Comparison of ENCODE assay signal across 12 mouse cellular contexts in the genomic region with DNA sequence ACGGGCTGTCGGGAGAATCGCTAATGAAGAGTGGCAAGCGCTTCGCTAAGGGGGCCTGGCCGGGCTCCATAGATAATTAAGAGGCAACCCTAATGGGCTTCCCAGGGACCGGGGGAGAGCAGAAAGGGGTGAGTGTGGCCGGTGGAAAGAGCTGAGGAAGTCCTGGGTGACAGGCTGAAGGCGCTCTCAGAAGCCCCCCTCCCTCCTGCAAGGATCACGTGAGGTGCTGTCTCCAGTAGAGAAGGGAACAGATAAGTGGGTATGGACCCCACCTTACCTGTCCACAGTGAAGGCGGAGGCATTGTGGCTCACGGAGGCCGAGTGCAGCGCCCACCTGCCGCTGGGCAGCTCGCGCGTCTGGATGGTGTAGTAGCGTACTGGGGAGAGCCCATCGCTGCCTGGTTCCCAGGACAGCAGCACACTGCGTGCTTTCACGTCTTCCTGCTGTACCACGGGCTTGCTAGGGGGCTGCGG.
DNase-seq lines count a peak whose midpoint lies in the region; ATAC-seq lines count a peak whose summit lies in the region.
"Had no signal": no experiment of that assay in that cellular context is flagged by ENCODE, and none has a peak within 500 bp of the region (broad histone marks: within the 10 kb centered on the region; RNA-seq: fewer than 3 reads in every experiment).

No protein-coding gene starts in this region.

- no peak overlapping the region for H3K4me2 ChIP-seq in hindbrain, embryonic 11.5 days (replicated peaks; ENCODE audit: low read depth, low read length)
- H3K4me2 ChIP-seq in midbrain, embryonic 15.5 days: peak overlapping the region; percentile 38
- H3K4me2 ChIP-seq: limb, embryonic 12.5 days had no signal

- no peaks in the 10 kb centered on the region for H3K27me3 ChIP-seq in hindbrain, embryonic 11.5 days (ENCODE audit: control insufficient read depth, insufficient read depth, low read length)
- H3K27me3 ChIP-seq in midbrain, embryonic 15.5 days (replicated peaks): no peaks in the 10 kb centered on the region

- H3K9me3 ChIP-seq in hindbrain, embryonic 11.5 days (ENCODE audit: control insufficient read depth, low read length): no peaks in the 10 kb centered on the region
- no peaks in the 10 kb centered on the region for H3K9me3 ChIP-seq in midbrain, embryonic 15.5 days
- H3K9me3 ChIP-seq: limb, embryonic 12.5 days had no signal

- no peak overlapping the region for H3K9ac ChIP-seq in hindbrain, embryonic 11.5 days (ENCODE audit: low read depth, low read length)
- no peak overlapping the region for H3K9ac ChIP-seq in midbrain, embryonic 15.5 days
- H3K9ac ChIP-seq: limb, embryonic 12.5 days had no signal

- DNase-seq in kidney, postnatal 4 days: peak; percentile 58 to 64
- no peak for DNase-seq in kidney, postnatal 36 days
- DNase-seq in hindbrain, embryonic 11.5 days (ENCODE audit: low spot score): no peak
- no peak for DNase-seq in cerebellum, postnatal 10 days
- DNase-seq in lung, postnatal 36 days: no peak
- DNase-seq: heart, postnatal 10 days; kidney, adult 8-10 months; lung, adult 18-20 months had no signal

- peak overlapping the region; percentile 24; the same call in 1 of the 2 replicates for H3K27ac ChIP-seq in hindbrain, embryonic 11.5 days (ENCODE audit: low read depth, low read length)
- H3K27ac ChIP-seq in midbrain, embryonic 15.5 days: no peak overlapping the region
- H3K27ac ChIP-seq: limb, embryonic 12.5 days had no signal

- 48% methylated on average over 24 of the region's 24 CpGs for whole genome bisulfite sequencing in hindbrain, embryonic 11.5 days
- 23% methylated on average over 24 of the region's 24 CpGs for WGBS in midbrain, embryonic 15.5 days

- H3K4me3 ChIP-seq in hindbrain, embryonic 11.5 days (ENCODE audit: low read depth, low read length): no peak overlapping the region
- no peak overlapping the region for H3K4me3 ChIP-seq in midbrain, embryonic 15.5 days
- H3K4me3 ChIP-seq: limb, embryonic 12.5 days had no signal

- ATAC-seq in hindbrain, embryonic 11.5 days (ENCODE audit: low FRiP score): peak; percentile 54; the same call in 1 of the 2 replicates
- ATAC-seq in midbrain, embryonic 15.5 days (replicated peaks): peak; percentile 69
- ATAC-seq in megakaryocyte, adult 5-6 weeks (ENCODE audit: poor library complexity, severe bottlenecking): no peak
- no peak for ATAC-seq in activated CD4-positive, CD25-positive, alpha-beta regulatory T cell, adult 4 months

- 0 out of 2 replicates have a peak, but pooled peaks cover 2% of the 10 kb centered on the region for H3K36me3 ChIP-seq in hindbrain, embryonic 11.5 days (ENCODE audit: control insufficient read depth, insufficient read depth, low read length)
- H3K36me3 ChIP-seq in midbrain, embryonic 15.5 days (replicated peaks): no peaks in the 10 kb centered on the region
- H3K36me3 ChIP-seq: limb, embryonic 12.5 days had no signal

- H3K4me1 ChIP-seq in hindbrain, embryonic 11.5 days (replicated peaks; ENCODE audit: control insufficient read depth, insufficient read depth, low read length): no peaks in the 10 kb centered on the region
- H3K4me1 ChIP-seq in midbrain, embryonic 15.5 days: peaks cover 11% of the 10 kb centered on the region

Comparison
In these comparisons a context has a peak if more than half of its experiments do, and no peak if none do; other contexts are left out.
1. DNase-seq: peak in kidney, postnatal 4 days (2 of 2); none in kidney, postnatal 36 days (0 of 2), hindbrain, embryonic 11.5 days (single experiment), cerebellum, postnatal 10 days (0 of 2) and lung, postnatal 36 days (single experiment).
2. ATAC-seq: peak in hindbrain, embryonic 11.5 days (single experiment) and midbrain, embryonic 15.5 days (single experiment); none in megakaryocyte, adult 5-6 weeks (single experiment) and activated CD4-positive, CD25-positive, alpha-beta regulatory T cell, adult 4 months (single experiment).